Mouse (Mus musculus) splenic B cell, adult 2 months (primary cell): ENCODE data around the gene Rapgef3.

Experiments
- DNase-seq: peaks from one replicate; pipeline ENCODE4 v3.0.0-alpha.2; 2011; ENCODE audit warnings: low read depth, low spot score
- H3K27me3 ChIP-seq: 2 replicates; pipeline ENCODE4 v1.6.1; 2012; ENCODE audit warnings: mild to moderate bottlenecking, low read length, moderate library complexity, mixed read lengths; ENCODE audit not compliant: control insufficient read depth, poor library complexity, insufficient read depth, severe bottlenecking
- H3K36me3 ChIP-seq: 2 replicates; pipeline ENCODE4 v1.6.1; 2012; ENCODE audit warnings: mild to moderate bottlenecking, low read length, moderate library complexity, mixed read lengths; ENCODE audit not compliant: control insufficient read depth, poor library complexity, insufficient read depth, severe bottlenecking

The Rapgef3 gene

GRCm38 (mm10) chr15:97768192-97768591, 420 bp upstream of the Rapgef3 start:
- DNase-seq, result peak; percentile 40
- H3K36me3 ChIP-seq, result no peaks in the 10 kb centered on the region

GRCm38 (mm10) chr15:97766594-97767279, 1.0 kb downstream of the Rapgef3 start:
- DNase-seq, result no peak
- H3K27me3 ChIP-seq, result no peaks in the 10 kb centered on the region
- H3K36me3 ChIP-seq, result no peaks in the 10 kb centered on the region

More at GRCm38 (mm10) chr15:97768192-97768591, 420 bp upstream of the Rapgef3 start:
- H3K27me3 ChIP-seq, result no peaks in the 10 kb centered on the region

GRCm38 (mm10) chr15:97766194-97766593, 1.6 kb downstream of the Rapgef3 start:
- Histone ChIP-seq H3K36me3 (no peaks in the 10 kb centered on the region), H3K27me3 (no peaks in the 10 kb centered on the region)
- DNase-seq, result no peak

GRCm38 (mm10) chr15:97765090-97765794, 2.5 kb downstream of the Rapgef3 start:
- Histone ChIP-seq H3K36me3 (no peaks in the 10 kb centered on the region), H3K27me3 (no peaks in the 10 kb centered on the region)
- DNase-seq, result no peak

GRCm38 (mm10) chr15:97764532-97764931, 3.2 kb downstream of the Rapgef3 start:
- H3K27me3 ChIP-seq, result no peaks in the 10 kb centered on the region
- no peak for DNase-seq
- H3K36me3 ChIP-seq, result no peaks in the 10 kb centered on the region

GRCm38 (mm10) chr15:97763256-97764049, 4.3 kb downstream of the Rapgef3 start:
- no peaks in the 10 kb centered on the region for H3K27me3 ChIP-seq
- H3K36me3 ChIP-seq, result no peaks in the 10 kb centered on the region
- no peak for DNase-seq

GRCm38 (mm10) chr15:97762733-97763132, 5.0 kb downstream of the Rapgef3 start:
- peak; percentile 43 for DNase-seq
- Histone ChIP-seq H3K36me3 (no peaks in the 10 kb centered on the region), H3K27me3 (no peaks in the 10 kb centered on the region)

GRCm38 (mm10) chr15:97761438-97761837, 6.3 kb downstream of the Rapgef3 start:
- DNase-seq, result no peak
- H3K27me3 ChIP-seq, result no peaks in the 10 kb centered on the region
- no peaks in the 10 kb centered on the region for H3K36me3 ChIP-seq

GRCm38 (mm10) chr15:97760952-97761351, 6.8 kb downstream of the Rapgef3 start:
- no peaks in the 10 kb centered on the region for H3K27me3 ChIP-seq
- no peaks in the 10 kb centered on the region for H3K36me3 ChIP-seq
- DNase-seq, result no peak

GRCm38 (mm10) chr15:97760006-97760405, 7.8 kb downstream of the Rapgef3 start:
- no peak for DNase-seq
- H3K27me3 ChIP-seq, result no peaks in the 10 kb centered on the region
- H3K36me3 ChIP-seq, result no peaks in the 10 kb centered on the region

- Histone ChIP-seq H3K27me3 (no peaks in the 10 kb centered on the region), H3K36me3 (no peaks in the 10 kb centered on the region)
- DNase-seq, result no peak
Observed at GRCm38 (mm10) chr15:97755361-97755760, 12.4 kb downstream of the Rapgef3 start.

- DNase-seq, result no peak
- no peaks in the 10 kb centered on the region for H3K27me3 ChIP-seq
- H3K36me3 ChIP-seq, result no peaks in the 10 kb centered on the region
Observed at GRCm38 (mm10) chr15:97754476-97754875, 13.3 kb downstream of the Rapgef3 start.

GRCm38 (mm10) chr15:97752491-97752890, 15.3 kb downstream of the Rapgef3 start:
- DNase-seq, result no peak
- H3K36me3 ChIP-seq, result no peaks in the 10 kb centered on the region
- H3K27me3 ChIP-seq, result no peaks in the 10 kb centered on the region

- DNase-seq, result peak; percentile 71
- H3K27me3 ChIP-seq, result no peaks in the 10 kb centered on the region
- no peaks in the 10 kb centered on the region for H3K36me3 ChIP-seq
Observed at GRCm38 (mm10) chr15:97751676-97752075, 16.1 kb downstream of the Rapgef3 start.

- no peaks in the 10 kb centered on the region for H3K27me3 ChIP-seq
- peak; percentile 50 for DNase-seq
- no peaks in the 10 kb centered on the region for H3K36me3 ChIP-seq
Observed at GRCm38 (mm10) chr15:97750697-97751096, 17.1 kb downstream of the Rapgef3 start.
